Mouse (Mus musculus) liver, adult 2 months (tissue): ENCODE data around the gene Slc22a23. TPM values are rescaled to one million over a fixed set of nuclear protein-coding genes. Genes with fewer than 3 reads are reported as not detected.

Experiments
- DNase-seq: peaks from one replicate; pipeline ENCODE4 v3.0.0-alpha.2; 2011; ENCODE audit warnings: low read depth, low spot score; ENCODE audit errors: extremely low read depth
- H3K27ac ChIP-seq: fragments of 200-500 bp; replicated peaks from 2 replicates; pipeline ENCODE4 v1.5.1; 2012; ENCODE audit warnings: low read depth, mild to moderate bottlenecking, control low read depth, inconsistent platforms, low read length; ENCODE audit not compliant: insufficient read depth
- H3K27me3 ChIP-seq: fragments of 200-500 bp; 2 replicates; pipeline ENCODE4 v1.6.1; 2012; ENCODE audit warnings: mild to moderate bottlenecking, moderate library complexity, low read length, inconsistent platforms; ENCODE audit not compliant: control insufficient read depth, insufficient read depth
- H3K36me3 ChIP-seq: fragments of 200-500 bp; 2 replicates; pipeline ENCODE4 v1.6.1; 2012; ENCODE audit warnings: low read length, inconsistent platforms; ENCODE audit not compliant: control insufficient read depth, insufficient read depth
- H3K4me1 ChIP-seq: fragments of 200-500 bp; 2 replicates; pipeline ENCODE4 v1.6.1; 2011; ENCODE audit warnings: low read length; ENCODE audit not compliant: control insufficient read depth, insufficient read depth
- H3K4me3 ChIP-seq: fragments of 200-500 bp; 2 replicates; pipeline ENCODE4 v1.5.1; 2011; ENCODE audit warnings: low read depth, mild to moderate bottlenecking, control low read depth, low read length, moderate library complexity; ENCODE audit not compliant: insufficient read depth
- H3K79me2 ChIP-seq: fragments of 200-500 bp; 2 replicates; pipeline ENCODE4 v1.6.1; 2012; ENCODE audit warnings: inconsistent platforms, mild to moderate bottlenecking, low read length, moderate library complexity; ENCODE audit not compliant: control insufficient read depth, insufficient read depth
- H3K9ac ChIP-seq: fragments of 200-500 bp; 2 replicates; pipeline ENCODE4 v1.6.1; 2012; ENCODE audit warnings: low read depth, mild to moderate bottlenecking, control low read depth, inconsistent platforms, low read length
- CTCF ChIP-seq: fragments of 200-500 bp; IDR thresholded peaks from 2 replicates; pipeline ENCODE4 v1.5.1; 2011; ENCODE audit warnings: low read depth, low read length, control low read depth
- POLR2A ChIP-seq: fragments of 200-500 bp; IDR thresholded peaks from 2 replicates; pipeline ENCODE4 v1.6.1; 2011; ENCODE audit warnings: low read length, control low read depth; ENCODE audit not compliant: insufficient read depth; ENCODE audit errors: extremely low read depth
- WGBS: fragments of 180-500 bp; shearing (Covaris S2); methylation state at CpG from one replicate; pipeline ENCODE4 v1.1.7; 2018; 5-methylcytosine and 5-hydroxymethylcytosine counted together
- polyA plus RNA-seq: library from polyadenylated mRNA; depleted of rRNA; stranded (reverse); fragments of >200 nt; gene quantifications from 2 replicates; pipeline ENCODE4 v1.2.3, GENCODE M21; 2012
- total RNA-seq: library from RNA; depleted of rRNA; stranded (reverse); fragments of >200 nt; gene quantifications from 2 replicates; pipeline ENCODE4 v1.2.3, GENCODE M21; 2014

Gene Slc22a23
- total and polyA plus RNA-seq, 2 experiments: 31.6 to 50.6 TPM

- TF ChIP-seq POLR2A (no peak), CTCF (no peak)
- DNase-seq: no peak
- H3K27me3 ChIP-seq: no peaks in the 10 kb centered on the region
- H3K4me3 ChIP-seq: no peak overlapping the region
- no peaks in the 10 kb centered on the region for H3K79me2 ChIP-seq
- H3K9ac ChIP-seq: no peak overlapping the region
- H3K4me1 ChIP-seq: no peaks in the 10 kb centered on the region
- peaks cover 51% of the 10 kb centered on the region for H3K36me3 ChIP-seq
- H3K27ac ChIP-seq: no peak overlapping the region
- 60% methylated on average over 1 of the region's 1 CpGs for WGBS
Observed at GRCm38 (mm10) chr13:34195676-34196075, 149.3 kb downstream of the Slc22a23 start.

GRCm38 (mm10) chr13:34193384-34193783 lies 151.6 kb downstream of the Slc22a23 start:
- H3K9ac ChIP-seq: no peak overlapping the region
- no peaks in the 10 kb centered on the region for H3K79me2 ChIP-seq
- no peak overlapping the region for H3K27ac ChIP-seq
- TF ChIP-seq CTCF (no peak), POLR2A (no peak)
- H3K36me3 ChIP-seq: peaks cover 52% of the 10 kb centered on the region
- 78% methylated on average over 8 of the region's 8 CpGs for WGBS
- no peaks in the 10 kb centered on the region for H3K4me1 ChIP-seq
- no peaks in the 10 kb centered on the region for H3K27me3 ChIP-seq
- H3K4me3 ChIP-seq: no peak overlapping the region
- DNase-seq: no peak

GRCm38 (mm10) chr13:34192414-34193191 lies 152.4 kb downstream of the Slc22a23 start:
- Histone ChIP-seq H3K36me3 (peaks cover 58% of the 10 kb centered on the region), H3K4me3 (no peak overlapping the region), H3K4me1 (no peaks in the 10 kb centered on the region), H3K79me2 (no peaks in the 10 kb centered on the region), H3K27ac (no peak overlapping the region), H3K27me3 (no peaks in the 10 kb centered on the region), H3K9ac (no peak overlapping the region)
- WGBS: 77% methylated on average over 8 of the region's 8 CpGs
- DNase-seq: no peak
- TF ChIP-seq CTCF: peak; percentile 27; the same call in 1 of the 2 replicates
- no peak for TF ChIP-seq POLR2A

- Histone ChIP-seq H3K27me3 (no peaks in the 10 kb centered on the region), H3K27ac (no peak overlapping the region), H3K4me3 (no peak overlapping the region), H3K79me2 (no peaks in the 10 kb centered on the region), H3K4me1 (no peaks in the 10 kb centered on the region), H3K36me3 (peaks cover 58% of the 10 kb centered on the region), H3K9ac (no peak overlapping the region)
- DNase-seq: peak; percentile 63
- no peak for TF ChIP-seq POLR2A
- TF ChIP-seq CTCF: peak; percentile 62; the same call in 1 of the 2 replicates
- 23% methylated on average over 5 of the region's 5 CpGs for WGBS
Observed at GRCm38 (mm10) chr13:34187571-34187970, 157.4 kb downstream of the Slc22a23 start.

- 86% methylated on average over 2 of the region's 2 CpGs for WGBS
- Histone ChIP-seq H3K4me1 (no peaks in the 10 kb centered on the region), H3K79me2 (no peaks in the 10 kb centered on the region), H3K27ac (no peak overlapping the region), H3K36me3 (peaks cover 58% of the 10 kb centered on the region), H3K4me3 (no peak overlapping the region), H3K27me3 (no peaks in the 10 kb centered on the region), H3K9ac (no peak overlapping the region)
- no peak for TF ChIP-seq POLR2A
- no peak for TF ChIP-seq CTCF
- DNase-seq: no peak
Observed at GRCm38 (mm10) chr13:34185371-34185770, 159.6 kb downstream of the Slc22a23 start.

GRCm38 (mm10) chr13:34181624-34182023 lies 163.4 kb downstream of the Slc22a23 start:
- 90% methylated on average over 5 of the region's 5 CpGs for WGBS
- DNase-seq: no peak
- Histone ChIP-seq H3K27ac (no peak overlapping the region), H3K27me3 (no peaks in the 10 kb centered on the region), H3K36me3 (peaks cover 42% of the 10 kb centered on the region), H3K4me3 (no peak overlapping the region), H3K9ac (no peak overlapping the region), H3K79me2 (no peaks in the 10 kb centered on the region), H3K4me1 (no peaks in the 10 kb centered on the region)
- TF ChIP-seq POLR2A (no peak), CTCF (no peak)
